In the genomic region with DNA sequence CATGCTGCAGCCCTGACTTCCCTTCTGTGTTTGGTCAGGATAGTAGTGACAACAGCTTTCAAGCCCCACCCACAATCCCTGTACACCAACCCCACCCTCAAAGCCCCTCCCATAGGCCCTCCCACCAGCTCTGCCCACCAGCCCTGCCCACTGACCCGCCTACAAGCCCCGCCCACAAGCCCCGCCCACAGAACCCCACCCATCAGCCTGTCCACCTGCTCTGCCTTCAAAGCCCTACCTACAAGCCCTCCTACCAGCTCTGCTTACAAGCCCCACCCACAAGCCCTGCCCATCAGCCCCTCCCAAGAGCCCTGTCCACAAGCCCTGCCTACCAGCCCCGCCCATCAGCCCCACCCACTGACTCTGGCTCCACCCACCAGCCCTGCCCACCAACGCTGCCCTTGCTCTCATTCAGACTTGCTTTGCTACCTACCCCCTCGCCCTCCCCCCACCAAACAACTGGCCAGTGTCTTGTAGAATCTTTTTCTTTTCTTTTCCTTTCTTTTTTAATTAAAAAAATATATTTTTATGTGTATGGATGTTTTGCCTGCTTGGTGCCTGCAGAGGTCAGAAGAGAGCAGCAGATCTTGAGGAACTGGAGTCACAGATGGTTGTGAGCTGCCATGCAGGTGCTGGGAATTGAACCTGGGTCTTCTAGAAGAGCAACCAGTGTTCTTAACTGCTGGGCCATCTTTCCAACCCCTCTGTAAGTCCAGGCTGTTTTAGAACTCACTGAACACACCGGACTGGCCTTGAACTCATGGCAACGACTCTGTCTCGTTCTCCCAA, we compare ENCODE assay signal across 10 mouse cellular contexts. TPM values are rescaled to one million over a fixed set of nuclear protein-coding genes. Genes with fewer than 3 reads are reported as not detected.
DNase-seq lines count a peak whose midpoint lies in the region; ATAC-seq lines count a peak whose summit lies in the region.
"Had no signal": no experiment of that assay in that cellular context is flagged by ENCODE, and none has a peak within 500 bp of the region (broad histone marks: within the 10 kb centered on the region; RNA-seq: fewer than 3 reads in every experiment).

No protein-coding gene starts in this region.

- 59% methylated on average over 9 of the region's 9 CpGs for WGBS in hindbrain, embryonic 13.5 days
- WGBS in hindbrain, embryonic 11.5 days: 69% methylated on average over 8 of the region's 9 CpGs
- WGBS in liver, embryonic 12.5 days (ENCODE audit: insufficient replicate concordance): 52% methylated on average over 9 of the region's 9 CpGs

- H3K4me3 ChIP-seq in hindbrain, embryonic 13.5 days: no peak overlapping the region
- H3K4me3 ChIP-seq in hindbrain, embryonic 11.5 days (ENCODE audit: low read depth, low read length): no peak overlapping the region
- no peak overlapping the region for H3K4me3 ChIP-seq in liver, embryonic 12.5 days

- no peak overlapping the region for H3K4me2 ChIP-seq in hindbrain, embryonic 13.5 days
- H3K4me2 ChIP-seq in hindbrain, embryonic 11.5 days (replicated peaks; ENCODE audit: low read depth, low read length): no peak overlapping the region
- H3K4me2 ChIP-seq in liver, embryonic 12.5 days: no peak overlapping the region

- no peak overlapping the region for H3K9ac ChIP-seq in hindbrain, embryonic 13.5 days
- H3K9ac ChIP-seq in hindbrain, embryonic 11.5 days (ENCODE audit: low read depth, low read length): no peak overlapping the region
- H3K9ac ChIP-seq in liver, embryonic 12.5 days: no peak overlapping the region

- no peaks in the 10 kb centered on the region for H3K9me3 ChIP-seq in hindbrain, embryonic 13.5 days
- H3K9me3 ChIP-seq in hindbrain, embryonic 11.5 days (ENCODE audit: control insufficient read depth, low read length): no peaks in the 10 kb centered on the region
- H3K9me3 ChIP-seq in liver, embryonic 12.5 days (replicated peaks): peaks cover 8% of the 10 kb centered on the region

- no peak for DNase-seq in hindbrain, embryonic 11.5 days (ENCODE audit: low spot score)
- peak; percentile 65 for DNase-seq in A20 (ENCODE audit: low read depth, low spot score)
- no peak for DNase-seq in retina, embryonic 14.5 days (ENCODE audit: low spot score)
- no peak for DNase-seq in right cerebral cortex, postnatal 25 days
- DNase-seq in left cerebral cortex, adult 11 months (ENCODE audit: low spot score): no peak
- DNase-seq: kidney, postnatal 36 days had no signal

- H3K27me3 ChIP-seq in hindbrain, embryonic 13.5 days: no peaks in the 10 kb centered on the region
- H3K27me3 ChIP-seq in hindbrain, embryonic 11.5 days (ENCODE audit: control insufficient read depth, insufficient read depth, low read length): no peaks in the 10 kb centered on the region
- H3K27me3 ChIP-seq in liver, embryonic 12.5 days (replicated peaks): no peaks in the 10 kb centered on the region

- H3K36me3 ChIP-seq in hindbrain, embryonic 13.5 days: no peaks in the 10 kb centered on the region
- no peaks in the 10 kb centered on the region for H3K36me3 ChIP-seq in hindbrain, embryonic 11.5 days (ENCODE audit: control insufficient read depth, insufficient read depth, low read length)
- no peaks in the 10 kb centered on the region for H3K36me3 ChIP-seq in liver, embryonic 12.5 days

- H3K4me1 ChIP-seq in hindbrain, embryonic 13.5 days (replicated peaks): peaks cover 31% of the 10 kb centered on the region
- H3K4me1 ChIP-seq in hindbrain, embryonic 11.5 days (replicated peaks; ENCODE audit: control insufficient read depth, insufficient read depth, low read length): 0 out of 2 replicates have a peak, but pooled peaks cover 2% of the 10 kb centered on the region
- peaks cover 43% of the 10 kb centered on the region for H3K4me1 ChIP-seq in liver, embryonic 12.5 days

- H3K27ac ChIP-seq in hindbrain, embryonic 13.5 days: 0 out of 2 replicates have a peak overlapping the region, but pooled peaks have one; percentile 84
- no peak overlapping the region for H3K27ac ChIP-seq in hindbrain, embryonic 11.5 days (ENCODE audit: low read depth, low read length)
- H3K27ac ChIP-seq in liver, embryonic 12.5 days: no peak overlapping the region
- H3K27ac ChIP-seq: macrophage had no signal

- ATAC-seq in hindbrain, embryonic 13.5 days (ENCODE audit: low FRiP score): no peak
- ATAC-seq in hindbrain, embryonic 11.5 days (ENCODE audit: low FRiP score): no peak
- peak; percentile 33; the same call in 1 of the 2 replicates for ATAC-seq in common myeloid progenitor, adult 5-6 weeks (replicated peaks; ENCODE audit: low read depth, poor library complexity, severe bottlenecking)
- peak; percentile 73 for ATAC-seq in liver, embryonic 12.5 days

RNA-seq across cellular contexts. Expression of a gene that starts 24.1 kb away (rescaled TPM):
- polyA plus RNA-seq in hindbrain, embryonic 13.5 days (2015; fragmentation: Nextera tagmentation; extraction: Ambion mirVana): 3.6 and 4.6 TPM in 2 replicates
- polyA plus RNA-seq in hindbrain, embryonic 11.5 days (2014; fragmentation: Nextera tagmentation; extraction: Ambion mirVana): 5.5 and 8.0 TPM in 2 replicates
- 3.4 and 7.1 TPM in 2 replicates for total RNA-seq in common myeloid progenitor, adult 5-6 weeks (2017)
- polyA plus RNA-seq in liver, embryonic 12.5 days (2016; fragmentation: Nextera tagmentation; extraction: Ambion mirVana): 2.1 TPM in 2 replicates

Comparison
In these comparisons a context has a peak if more than half of its experiments do, and no peak if none do; other contexts are left out.
1. ATAC-seq: peak in common myeloid progenitor, adult 5-6 weeks (single experiment) and liver, embryonic 12.5 days (single experiment); none in hindbrain, embryonic 13.5 days (single experiment) and hindbrain, embryonic 11.5 days (single experiment).